Mouse (Mus musculus): ENCODE data around the gene Vat1.
"Not testable (repeated sequence)": the region's sequence is repeated elsewhere in the genome, so short reads cannot be mapped to it uniquely, and the experiment has no call there.

The Vat1 gene

DNA sequence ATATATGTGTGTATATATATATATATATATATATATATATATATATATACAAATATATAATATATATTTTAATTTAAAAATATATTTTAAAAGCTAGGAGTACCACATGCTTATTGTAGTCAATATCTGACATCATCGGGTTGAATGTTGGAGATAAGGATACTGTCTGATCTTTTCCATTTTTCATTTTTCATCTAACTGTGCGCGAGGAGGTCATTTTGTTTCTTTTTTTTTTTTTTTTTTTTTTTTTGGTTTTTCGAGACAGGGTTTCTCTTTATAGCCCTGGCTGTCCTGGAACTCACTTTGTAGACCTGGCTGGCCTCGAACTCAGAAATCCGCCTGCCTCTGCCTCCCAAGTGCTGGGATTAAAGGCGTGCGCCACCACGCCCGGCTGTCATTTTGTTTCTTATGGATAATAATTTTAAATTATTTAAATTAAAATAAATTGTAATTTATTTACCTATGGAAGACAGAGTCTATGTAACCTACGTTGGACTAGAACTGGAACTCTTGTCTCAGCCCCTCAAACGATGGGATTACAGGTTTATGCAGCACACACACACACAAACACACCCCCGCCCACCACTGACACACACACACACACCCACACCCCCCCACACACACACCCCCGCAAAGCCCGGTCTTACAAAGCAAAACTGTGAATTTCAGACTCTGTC lies 24.4 kb downstream of the Vat1 start:
- not testable (repeated sequence) for DNase-seq

GRCm38 (mm10) chr11:101438006-101438405 lies 28.0 kb downstream of the Vat1 start:
- not testable (repeated sequence) for DNase-seq

- DNase-seq: no peak
Observed at GRCm38 (mm10) chr11:101436916-101437315, 29.1 kb downstream of the Vat1 start.

- no peak for DNase-seq
Observed at GRCm38 (mm10) chr11:101435831-101436230, 30.2 kb downstream of the Vat1 start.

- no peak for DNase-seq
Observed at GRCm38 (mm10) chr11:101433396-101433795, 32.6 kb downstream of the Vat1 start.

GRCm38 (mm10) chr11:101431327-101431726 lies 34.7 kb downstream of the Vat1 start:
- no peak for DNase-seq

DNA sequence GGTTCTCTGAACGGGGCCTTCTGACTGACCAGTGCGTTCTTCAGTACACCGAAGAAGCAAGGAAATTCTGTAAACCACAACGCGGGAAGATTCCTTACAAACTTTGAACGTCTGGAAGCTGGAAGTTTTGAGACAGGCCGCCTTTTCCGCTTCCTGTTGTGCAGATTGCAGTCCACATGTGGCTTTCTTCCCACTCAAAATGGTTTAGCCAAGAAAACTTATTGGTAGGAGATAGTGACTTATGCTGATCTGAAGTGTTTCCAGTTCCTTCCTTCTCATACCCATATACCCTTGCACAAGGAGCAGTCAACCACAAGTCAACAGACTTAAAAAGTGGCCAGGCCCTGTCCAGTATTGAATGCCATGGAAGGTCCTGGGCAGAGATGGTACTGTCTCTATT lies 39.9 kb downstream of the Vat1 start:
- no peak for DNase-seq

DNA sequence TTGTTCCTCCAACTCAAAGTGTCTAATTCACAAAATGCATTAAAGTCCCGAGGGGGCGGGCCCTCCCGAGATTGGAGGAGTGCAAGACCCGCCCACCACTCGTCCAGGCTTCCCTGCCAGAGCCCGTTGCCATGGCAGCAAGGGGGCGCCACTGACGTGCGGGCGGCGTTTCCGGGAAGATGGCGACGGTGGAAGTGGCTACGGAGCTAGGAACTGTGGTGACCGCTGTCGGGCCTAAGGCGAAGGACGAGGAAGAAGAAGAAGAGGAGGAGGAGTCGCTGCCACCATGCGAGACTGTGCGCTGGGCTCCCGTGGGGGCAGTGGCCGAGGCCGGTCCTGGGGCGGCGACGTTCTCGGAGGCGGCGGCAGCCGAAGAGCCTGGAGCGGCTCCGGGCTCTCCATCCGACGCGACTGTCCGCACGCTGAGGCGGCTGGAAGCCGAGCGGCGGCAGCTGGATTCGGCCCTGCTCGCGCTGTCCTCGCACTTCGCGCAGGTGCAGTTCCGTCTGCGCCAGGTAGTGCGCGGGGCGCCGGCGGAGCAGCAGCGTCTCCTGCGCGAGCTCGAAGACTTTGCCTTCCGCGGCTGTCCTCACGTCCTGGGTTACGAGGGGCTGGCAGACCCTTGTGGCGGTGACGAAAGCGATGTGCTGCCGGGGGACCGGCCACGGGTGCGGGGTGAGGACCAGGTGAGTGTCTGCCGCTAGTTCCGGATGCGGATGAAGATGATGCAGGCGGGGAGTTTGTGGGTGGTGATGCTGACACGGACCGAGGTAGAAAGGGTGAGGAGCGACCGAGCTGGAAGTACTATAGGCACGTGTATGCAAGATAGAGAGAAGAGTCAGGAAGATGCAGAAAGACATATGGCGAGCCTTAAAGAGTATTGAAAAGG lies 40.9 kb downstream of the Vat1 start, which contains the start of the genes Rundc1 and Ptges3l:
Gene Rundc1 (plus strand): TSS at position 161 of the 889 bp plus-strand sequence.
Gene Ptges3l (minus strand): TSS at position 409 of the 889 bp plus-strand sequence.
- DNase-seq: peak; percentile 99

DNA sequence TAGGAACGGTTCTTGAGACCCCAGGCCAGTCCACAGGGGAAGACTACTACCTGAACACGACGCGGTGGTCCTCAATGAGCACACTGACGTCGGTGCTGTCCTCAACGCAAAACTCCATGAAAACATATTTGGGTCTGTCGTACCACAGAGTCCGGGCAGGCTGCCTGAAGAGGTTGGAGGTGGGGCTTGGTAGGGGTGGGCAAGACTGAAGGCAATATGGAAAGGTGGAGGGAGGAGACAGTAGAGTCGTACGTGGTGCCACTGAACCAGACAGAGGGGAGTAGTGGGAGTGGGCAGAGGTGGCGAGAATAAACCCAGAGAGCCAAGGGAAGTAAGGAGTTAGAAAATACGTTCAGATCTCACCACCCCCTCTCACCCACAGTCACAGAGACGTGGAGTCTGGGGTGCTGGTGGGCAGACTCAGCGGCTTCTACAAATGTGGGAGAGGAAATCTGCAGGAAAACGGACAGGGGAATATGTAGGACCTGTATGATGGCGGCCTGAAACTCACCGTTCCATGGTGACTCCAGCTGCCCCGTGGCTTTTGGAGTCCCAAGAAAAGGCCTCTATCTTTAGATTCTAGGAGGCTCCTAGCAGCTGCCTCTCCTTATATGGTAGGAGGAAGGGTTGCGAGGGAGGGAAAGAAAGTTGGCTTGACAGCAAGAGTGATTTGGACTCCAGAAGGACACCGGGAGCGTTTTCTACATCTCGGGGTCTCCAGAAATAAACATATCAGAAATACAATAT lies 41.8 kb downstream of the Vat1 start, which contains the start of gene Gm27029:
Gene Gm27029 (minus strand): TSS at position 692 of the 747 bp plus-strand sequence.
- DNase-seq: no peak

DNA sequence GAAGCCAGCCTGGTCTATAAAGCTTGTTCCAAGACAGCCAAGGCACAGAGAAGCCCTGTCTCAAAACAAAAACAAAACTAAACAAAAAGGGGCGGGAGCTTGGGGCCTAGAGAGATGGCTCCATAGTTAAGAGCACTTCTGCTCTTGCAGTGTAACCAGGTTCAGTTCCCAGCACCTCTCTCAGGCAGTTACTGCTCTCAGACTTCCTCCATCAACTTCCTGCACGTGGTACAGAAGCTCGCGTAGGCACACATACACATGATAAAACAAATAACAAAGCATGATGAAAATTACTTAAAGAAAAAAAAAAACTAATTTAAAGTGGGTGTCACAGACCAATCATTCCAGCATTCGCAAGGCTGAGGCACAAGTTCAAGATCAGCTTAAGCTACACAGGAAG lies 45.9 kb downstream of the Vat1 start:
- DNase-seq: no peak

- DNase-seq: no peak
Observed at GRCm38 (mm10) chr11:101419610-101420009, 46.4 kb downstream of the Vat1 start.

- DNase-seq: no peak
Observed at GRCm38 (mm10) chr11:101418991-101419390, 47.0 kb downstream of the Vat1 start.

DNA sequence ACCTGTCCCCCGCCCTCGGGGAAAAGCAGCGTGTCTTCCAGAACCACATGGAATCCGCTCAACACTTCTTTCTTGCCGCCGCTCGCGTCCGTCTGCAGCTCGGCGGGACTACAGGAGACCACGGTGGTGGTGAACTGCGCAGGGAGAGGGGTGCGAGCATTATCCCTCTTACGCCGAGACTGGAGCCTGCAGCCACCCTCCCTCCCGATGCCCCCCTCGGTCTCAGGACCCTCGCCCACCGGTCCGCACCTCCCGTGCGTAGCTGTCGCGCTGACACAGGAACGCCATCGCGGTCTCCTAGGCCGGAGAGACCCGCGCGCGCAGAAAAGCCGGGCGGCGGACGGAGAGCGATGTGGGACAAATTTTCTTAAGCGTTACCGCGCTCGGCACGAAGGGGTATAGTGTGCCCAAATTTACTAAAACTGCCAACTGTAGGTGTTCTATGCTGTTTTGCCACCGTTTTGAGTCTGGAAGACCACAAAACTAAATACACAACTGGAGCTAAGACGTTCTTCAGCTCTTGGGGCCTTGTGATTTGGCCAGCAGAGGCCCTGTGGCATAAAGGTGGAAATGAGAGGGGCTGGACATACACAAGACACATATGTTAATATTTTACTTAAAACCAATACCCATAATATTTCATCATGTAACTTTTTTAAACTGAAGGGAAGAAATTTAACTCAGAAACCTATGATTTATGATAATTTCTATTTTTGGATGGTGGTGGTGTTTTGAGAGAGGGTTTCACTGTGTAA lies 48.8 kb downstream of the Vat1 start, which contains the start of gene Aarsd1:
Gene Aarsd1 (minus strand): TSS at position 515 of the 755 bp plus-strand sequence.
- DNase-seq: peak; percentile 92

DNA sequence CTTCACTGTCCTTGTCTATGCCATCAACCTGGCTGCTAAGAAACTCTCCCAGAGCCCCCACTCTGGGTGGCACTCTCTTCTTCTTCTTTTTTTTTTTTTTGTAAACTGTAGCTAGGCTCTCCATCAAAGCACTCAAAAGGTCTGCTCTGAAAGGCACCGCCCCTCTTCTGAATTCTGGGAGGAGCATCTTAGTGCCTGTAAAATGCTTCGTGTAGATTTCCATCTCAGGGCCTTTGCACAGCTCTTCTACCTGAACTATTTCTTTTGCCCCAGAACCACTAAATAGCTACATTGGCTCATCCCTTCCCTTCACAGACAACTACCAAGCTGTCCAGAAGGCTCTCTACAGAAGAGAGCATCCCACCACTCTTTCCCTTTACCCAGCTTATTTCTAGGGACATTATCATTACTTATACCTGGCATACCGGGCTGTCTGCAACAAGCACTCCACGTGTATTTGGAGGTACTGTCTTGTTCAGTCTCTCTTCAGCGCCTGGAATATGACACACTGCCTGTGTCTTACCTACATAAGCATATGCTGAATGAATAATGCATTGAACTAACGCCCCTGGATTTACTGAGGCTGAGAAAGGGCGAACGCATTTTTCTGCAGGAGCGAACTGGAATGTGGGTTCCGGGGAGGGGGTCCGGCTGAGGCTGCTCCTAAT lies 49.5 kb downstream of the Vat1 start:
- DNase-seq: no peak

GRCm38 (mm10) chr11:101415306-101415705 lies 50.7 kb downstream of the Vat1 start:
- no peak for DNase-seq

Measured in right cerebral cortex, postnatal 14 days (tissue).